Mouse (Mus musculus) liver, embryonic 13.5 days (tissue): Measurements from ENCODE around the gene Supt20. TPM values are rescaled to one million over a fixed set of nuclear protein-coding genes. Genes with fewer than 3 reads are reported as not detected.
"Not testable (repeated sequence)": the region's sequence is repeated elsewhere in the genome, so short reads cannot be mapped to it uniquely, and the experiment has no call there.

Source experiments
- ATAC-seq: fragments of 200-750 bp; cut with Nextera tagmentation; 2 replicates; pipeline ENCODE4 v1.8.0; 2017; ENCODE audit warnings: low read depth, mild to moderate bottlenecking, moderate number of reproducible peaks, moderate library complexity
- DNase-seq: peaks from one replicate; pipeline ENCODE4 v3.0.0; 2022
- H3K27ac ChIP-seq: fragments of 300-500 bp; sonication (generic); 2 replicates; pipeline ENCODE4 v1.5.1; 2015; ENCODE audit warnings: moderate library complexity, mild to moderate bottlenecking, inconsistent platforms
- H3K27me3 ChIP-seq: fragments of 300-500 bp; sonication (generic); 2 replicates; pipeline ENCODE4 v1.6.1; 2015; ENCODE audit warnings: mild to moderate bottlenecking, inconsistent platforms
- H3K36me3 ChIP-seq: fragments of 300-500 bp; sonication (generic); 2 replicates; pipeline ENCODE4 v1.6.1; 2015; ENCODE audit warnings: mild to moderate bottlenecking, inconsistent platforms
- H3K4me1 ChIP-seq: fragments of 300-500 bp; sonication (generic); replicated peaks from 2 replicates; pipeline ENCODE4 v1.6.1; 2015; ENCODE audit warnings: inconsistent platforms
- H3K4me2 ChIP-seq: fragments of 300-500 bp; sonication (generic); 2 replicates; pipeline ENCODE4 v1.6.1; 2015; ENCODE audit warnings: inconsistent platforms, mild to moderate bottlenecking, moderate library complexity
- H3K4me3 ChIP-seq: fragments of 300-500 bp; sonication (generic); replicated peaks from 2 replicates; pipeline ENCODE4 v1.5.1; 2015; ENCODE audit warnings: mild to moderate bottlenecking, inconsistent platforms
- H3K9ac ChIP-seq: fragments of 300-500 bp; sonication (generic); 2 replicates; pipeline ENCODE4 v1.6.1; 2015; ENCODE audit warnings: mild to moderate bottlenecking, inconsistent platforms
- H3K9me3 ChIP-seq: fragments of 300-500 bp; sonication (generic); replicated peaks from 2 replicates; pipeline ENCODE4 v1.6.1; 2016; ENCODE audit warnings: inconsistent platforms
- WGBS: fragments of 180-500 bp; shearing (Covaris S2); methylation state at CpG from one replicate; pipeline ENCODE4 v1.1.7; 2015; ENCODE audit not compliant: insufficient replicate concordance; 5-methylcytosine and 5-hydroxymethylcytosine counted together
- polyA plus RNA-seq: library from polyadenylated mRNA; unstranded; fragments of >200 nt; fragmentation: Nextera tagmentation; extraction: Ambion mirVana; gene quantifications from 2 replicates; pipeline ENCODE4 v1.2.1, GENCODE M21; 2015

Gene Supt20
- polyA plus RNA-seq, 1 experiment from 2014 or later: 33.1 TPM

DNA sequence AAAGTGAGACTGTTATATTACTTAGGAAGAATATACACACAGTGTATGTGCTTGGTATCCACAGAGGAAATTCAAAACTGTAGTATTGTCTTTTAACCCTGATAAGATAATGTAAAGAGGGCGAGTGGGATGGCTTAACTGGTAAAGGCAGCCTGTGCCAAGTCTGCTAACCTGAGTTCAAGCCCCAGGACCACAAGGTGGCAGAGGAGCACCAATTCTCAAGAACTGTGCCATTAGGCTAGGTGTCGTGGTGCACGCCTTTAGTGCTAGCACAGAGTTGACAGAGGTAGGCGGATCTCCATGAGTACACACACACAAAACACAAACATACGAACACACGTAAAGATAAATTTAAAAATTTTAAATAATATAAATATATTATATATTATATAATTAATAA, 23.0 kb upstream of the Supt20 start:
- no peak overlapping the region for H3K27ac ChIP-seq
- no peak overlapping the region for H3K9ac ChIP-seq
- H3K9me3 ChIP-seq: no peaks in the 10 kb centered on the region
- H3K4me1 ChIP-seq: no peaks in the 10 kb centered on the region
- 64% methylated on average over 6 of the region's 6 CpGs for WGBS
- no peaks in the 10 kb centered on the region for H3K27me3 ChIP-seq
- DNase-seq (no peak), ATAC-seq (no peak)
- no peaks in the 10 kb centered on the region for H3K36me3 ChIP-seq
- no peak overlapping the region for H3K4me3 ChIP-seq
- H3K4me2 ChIP-seq: no peak overlapping the region

DNA sequence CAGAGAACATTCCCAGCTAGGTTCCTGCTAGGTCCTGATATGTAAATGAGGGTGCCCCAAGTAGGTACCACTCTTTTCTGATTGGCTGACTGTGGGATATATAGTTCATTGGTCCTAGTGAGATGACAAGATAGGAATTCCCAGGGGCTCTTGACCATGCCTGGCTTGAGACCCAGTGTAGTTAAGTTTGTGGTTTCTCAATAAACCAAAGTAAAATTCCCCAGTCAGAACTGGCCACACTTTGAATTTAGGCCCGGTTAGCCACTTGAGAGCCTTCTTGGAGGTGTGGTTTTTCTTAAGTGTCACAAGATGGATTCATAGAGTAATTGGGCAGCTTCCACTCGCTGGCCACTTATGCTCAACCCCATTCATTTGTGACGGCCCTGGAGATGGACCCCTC, 20.5 kb upstream of the Supt20 start:
- DNase-seq: no peak
- WGBS: 53% methylated on average over 3 of the region's 3 CpGs

DNA sequence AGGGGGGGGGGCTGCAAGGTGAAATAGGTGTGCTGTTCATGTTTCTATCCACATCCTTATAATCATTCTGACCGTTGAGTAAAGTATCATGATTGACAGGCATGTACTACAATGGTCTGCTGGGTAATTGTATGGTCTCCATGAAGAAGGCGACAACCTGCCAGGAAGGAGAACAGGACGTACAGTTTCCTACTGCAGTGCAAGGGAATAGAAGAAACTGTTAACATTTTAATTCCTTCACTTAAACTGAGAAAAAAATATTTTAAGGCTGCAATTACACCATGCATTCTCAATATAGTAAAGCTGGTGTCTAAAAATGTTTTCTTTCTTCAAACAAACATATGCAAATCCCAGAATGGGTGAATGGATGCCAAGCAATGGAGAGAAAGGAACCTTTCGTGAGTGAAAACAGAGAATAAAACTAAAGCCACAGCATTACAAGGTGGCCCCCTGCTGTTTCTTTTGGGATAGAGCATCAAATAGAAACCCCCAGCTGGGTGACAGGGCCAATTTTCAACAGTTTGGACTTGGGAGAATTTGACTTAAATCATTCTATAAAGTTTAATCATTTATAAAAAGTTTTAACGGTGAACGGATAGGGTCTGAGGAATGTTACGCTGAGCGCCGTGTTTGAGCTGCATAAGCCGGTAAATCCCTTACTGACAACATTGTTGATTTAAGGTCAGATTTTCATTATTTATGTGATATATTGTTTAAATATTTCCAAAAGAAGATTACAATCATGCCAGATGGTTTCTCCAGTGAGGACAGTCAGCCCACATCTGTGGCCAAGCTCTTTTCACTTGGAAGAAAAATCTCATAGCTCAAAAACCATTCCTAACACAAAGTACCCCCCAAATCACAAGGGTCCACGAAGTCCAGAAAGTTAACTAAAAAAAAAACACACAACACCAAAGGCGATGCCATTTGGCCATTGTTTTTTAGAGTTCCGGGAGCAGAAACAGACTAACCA, 19.8 kb upstream of the Supt20 start:
- no peak overlapping the region for H3K4me2 ChIP-seq
- no peaks in the 10 kb centered on the region for H3K27me3 ChIP-seq
- no peaks in the 10 kb centered on the region for H3K36me3 ChIP-seq
- no peak overlapping the region for H3K27ac ChIP-seq
- DNase-seq: no peak
- H3K9me3 ChIP-seq: no peaks in the 10 kb centered on the region
- no peak overlapping the region for H3K9ac ChIP-seq
- no peaks in the 10 kb centered on the region for H3K4me1 ChIP-seq
- 67% methylated on average over 13 of the region's 13 CpGs for WGBS
- no peak for ATAC-seq
- no peak overlapping the region for H3K4me3 ChIP-seq

More for the DNA sequence above, 20.5 kb upstream of the Supt20 start:
- Histone ChIP-seq H3K4me2 (no peak overlapping the region), H3K4me1 (no peaks in the 10 kb centered on the region), H3K27ac (no peak overlapping the region), H3K36me3 (no peaks in the 10 kb centered on the region), H3K9ac (no peak overlapping the region), H3K9me3 (no peaks in the 10 kb centered on the region), H3K27me3 (no peaks in the 10 kb centered on the region), H3K4me3 (no peak overlapping the region)
- no peak for ATAC-seq

DNA sequence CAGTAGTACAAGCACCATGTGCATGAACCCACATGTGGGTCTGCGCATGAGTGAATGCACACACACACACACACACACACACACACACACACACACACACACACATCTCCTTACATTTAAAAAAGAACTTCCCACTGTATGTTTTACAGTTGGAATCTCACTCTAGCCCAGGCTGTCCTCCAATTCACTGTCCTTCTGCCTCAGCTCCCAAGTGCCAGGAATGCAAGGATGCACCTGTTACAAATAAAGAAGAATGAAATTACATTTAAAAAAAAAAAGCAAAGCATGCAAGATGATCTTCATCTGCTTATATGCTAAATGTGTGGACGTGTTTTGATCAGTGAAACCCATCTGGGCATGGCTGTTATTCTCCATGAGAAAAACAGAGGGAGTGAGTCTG, 15.8 kb upstream of the Supt20 start:
- no peak for DNase-seq
- H3K4me2 ChIP-seq: no peak overlapping the region
- no peaks in the 10 kb centered on the region for H3K9me3 ChIP-seq
- 54% methylated on average over 2 of the region's 2 CpGs for whole genome bisulfite sequencing
- no peaks in the 10 kb centered on the region for H3K27me3 ChIP-seq
- no peaks in the 10 kb centered on the region for H3K36me3 ChIP-seq
- no peak overlapping the region for H3K9ac ChIP-seq
- no peak overlapping the region for H3K4me3 ChIP-seq
- H3K4me1 ChIP-seq: no peaks in the 10 kb centered on the region
- no peak for ATAC-seq
- H3K27ac ChIP-seq: no peak overlapping the region

DNA sequence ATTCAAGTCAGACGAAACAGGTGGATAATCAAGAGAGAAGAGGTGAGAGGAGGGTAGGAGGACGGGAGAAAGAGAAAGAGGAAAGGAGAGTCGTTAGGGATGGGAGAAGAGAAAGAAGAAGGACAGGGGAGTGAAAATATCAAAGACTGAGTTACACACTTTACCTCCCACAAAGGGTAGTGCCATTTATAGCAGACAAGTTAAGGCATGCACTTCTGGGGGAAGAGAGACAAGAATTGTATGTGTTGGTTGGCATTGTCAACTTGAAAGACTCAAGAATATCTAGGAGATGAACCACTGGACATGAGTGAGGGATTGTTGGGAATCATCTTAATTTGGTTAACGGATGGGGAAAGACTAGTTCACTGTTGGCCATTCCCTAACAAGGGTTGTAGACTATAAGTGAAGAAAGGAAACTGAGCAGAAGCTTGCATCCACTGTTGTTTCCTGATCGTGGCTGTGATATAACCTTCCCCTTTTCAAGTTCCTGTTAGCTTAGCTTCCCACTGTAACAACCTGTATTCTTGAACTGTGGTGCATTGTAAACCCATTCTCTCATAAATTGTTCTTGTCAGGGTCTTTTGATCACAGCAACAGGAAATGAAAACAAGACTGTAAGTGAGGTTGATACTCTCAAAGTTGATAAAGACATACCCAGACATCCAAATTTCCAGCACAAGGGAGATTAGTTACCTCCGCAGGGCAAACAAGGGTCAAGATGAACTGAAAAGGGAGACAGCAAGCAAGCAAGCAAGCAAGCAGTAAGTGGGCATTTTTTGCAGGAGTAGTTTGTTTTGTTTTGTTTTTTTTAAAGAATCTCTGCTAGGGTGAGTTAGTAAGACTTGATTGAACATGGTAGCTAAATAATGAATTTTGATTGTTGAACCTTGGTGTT, 11.1 kb upstream of the Supt20 start:
- WGBS: 27% methylated on average over 6 of the region's 6 CpGs
- Histone ChIP-seq H3K27me3 (no peaks in the 10 kb centered on the region), H3K4me2 (no peak overlapping the region), H3K4me1 (no peaks in the 10 kb centered on the region), H3K4me3 (no peak overlapping the region), H3K9ac (no peak overlapping the region), H3K9me3 (no peaks in the 10 kb centered on the region), H3K36me3 (no peaks in the 10 kb centered on the region), H3K27ac (no peak overlapping the region)
- DNase-seq (no peak), ATAC-seq (no peak)

DNA sequence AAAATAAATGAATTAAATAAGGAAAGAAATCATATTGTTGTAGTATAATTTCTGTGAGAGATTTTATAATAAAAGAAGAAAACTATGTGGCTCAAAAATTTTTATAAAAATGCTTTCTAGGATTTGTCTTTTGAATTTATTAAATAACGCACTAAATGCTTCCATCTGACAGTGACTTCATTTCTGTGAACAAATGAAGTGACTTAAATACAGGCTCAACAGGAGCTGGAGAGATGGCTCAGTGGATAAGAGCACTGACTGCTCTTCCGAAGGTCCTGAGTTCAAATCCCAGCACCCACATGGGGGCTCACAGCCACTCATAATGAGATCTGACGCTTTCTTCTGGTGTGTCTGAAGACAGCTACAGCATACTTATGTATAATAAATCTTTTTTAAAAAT, 7.4 kb upstream of the Supt20 start:
- WGBS: 76% methylated on average over 3 of the region's 3 CpGs
- DNase-seq: no peak
- Histone ChIP-seq H3K4me3 (no peak overlapping the region), H3K4me2 (no peak overlapping the region), H3K4me1 (no peaks in the 10 kb centered on the region), H3K9ac (no peak overlapping the region), H3K36me3 (no peaks in the 10 kb centered on the region), H3K27me3 (no peaks in the 10 kb centered on the region), H3K27ac (no peak overlapping the region), H3K9me3 (no peaks in the 10 kb centered on the region)
- no peak for ATAC-seq

DNA sequence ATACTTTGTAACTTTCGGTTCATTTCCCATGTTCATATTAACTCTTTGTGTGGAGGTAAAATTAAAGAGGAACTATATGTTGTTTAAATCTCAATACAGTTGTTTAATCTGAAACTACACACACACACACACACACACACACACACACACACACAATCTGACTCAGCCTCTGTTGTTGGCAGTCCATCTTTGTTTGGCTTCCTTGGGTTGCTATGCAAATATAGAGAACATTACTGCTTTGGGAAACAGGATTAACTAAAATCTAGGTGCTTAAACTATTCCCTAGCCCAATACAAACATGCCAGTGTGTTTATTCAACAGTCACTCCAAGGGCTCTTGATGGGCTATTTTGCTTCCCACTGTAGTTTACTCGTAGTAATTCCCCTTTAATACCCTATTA, 5.4 kb upstream of the Supt20 start:
- 51% methylated on average over 2 of the region's 2 CpGs for WGBS
- H3K36me3 ChIP-seq: no peaks in the 10 kb centered on the region
- no peaks in the 10 kb centered on the region for H3K9me3 ChIP-seq
- ATAC-seq (no peak), DNase-seq (no peak)
- H3K4me3 ChIP-seq: no peak overlapping the region
- H3K4me2 ChIP-seq: no peak overlapping the region
- no peaks in the 10 kb centered on the region for H3K27me3 ChIP-seq
- H3K9ac ChIP-seq: no peak overlapping the region
- H3K27ac ChIP-seq: no peak overlapping the region
- H3K4me1 ChIP-seq: peaks cover 8% of the 10 kb centered on the region

DNA sequence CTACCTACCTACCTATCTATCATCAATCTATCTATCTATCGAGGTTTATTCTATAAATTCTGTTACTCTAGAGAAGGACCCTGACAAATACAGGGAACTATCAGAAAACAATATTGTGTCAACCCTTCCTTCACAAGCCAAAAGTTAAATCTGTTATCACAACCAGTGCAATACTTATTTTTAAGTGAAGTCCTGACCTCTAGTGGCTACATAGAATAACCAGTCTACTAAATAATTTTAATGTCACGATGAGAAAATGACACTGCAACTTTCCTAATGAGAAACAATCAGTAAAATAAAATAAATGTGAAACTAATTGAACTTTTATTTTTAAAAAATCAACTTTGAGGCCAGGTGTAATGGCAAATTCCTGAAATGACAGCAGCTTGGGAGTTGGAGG, 3.5 kb upstream of the Supt20 start:
- DNase-seq (no peak), ATAC-seq (no peak)
- peaks cover 10% of the 10 kb centered on the region for H3K4me1 ChIP-seq
- no peak overlapping the region for H3K4me3 ChIP-seq
- H3K36me3 ChIP-seq: no peaks in the 10 kb centered on the region
- H3K27me3 ChIP-seq: no peaks in the 10 kb centered on the region
- H3K4me2 ChIP-seq: no peak overlapping the region
- H3K9me3 ChIP-seq: no peaks in the 10 kb centered on the region
- H3K27ac ChIP-seq: no peak overlapping the region
- H3K9ac ChIP-seq: no peak overlapping the region
- WGBS: 22% methylated on average over 2 of the region's 2 CpGs

DNA sequence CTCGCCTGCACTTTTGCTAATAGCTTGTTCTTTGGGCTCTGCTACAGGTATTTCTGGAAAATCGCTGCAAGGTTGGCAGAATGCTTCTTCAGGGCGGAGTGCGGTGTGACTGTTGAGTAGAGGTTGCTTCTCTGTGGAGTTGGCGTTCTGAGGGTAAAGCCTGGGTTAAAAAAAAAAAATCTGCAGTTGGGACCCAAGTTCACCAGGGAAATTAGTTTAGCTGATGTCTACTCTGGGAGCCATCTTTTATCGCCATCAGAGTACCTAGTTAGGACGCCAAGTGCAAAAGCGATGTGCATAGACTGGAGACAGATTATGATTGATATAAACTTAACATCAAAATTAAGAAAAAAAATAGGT, 429 bp downstream of the Supt20 start:
- no peak for DNase-seq
- H3K27me3 ChIP-seq: no peaks in the 10 kb centered on the region

DNA sequence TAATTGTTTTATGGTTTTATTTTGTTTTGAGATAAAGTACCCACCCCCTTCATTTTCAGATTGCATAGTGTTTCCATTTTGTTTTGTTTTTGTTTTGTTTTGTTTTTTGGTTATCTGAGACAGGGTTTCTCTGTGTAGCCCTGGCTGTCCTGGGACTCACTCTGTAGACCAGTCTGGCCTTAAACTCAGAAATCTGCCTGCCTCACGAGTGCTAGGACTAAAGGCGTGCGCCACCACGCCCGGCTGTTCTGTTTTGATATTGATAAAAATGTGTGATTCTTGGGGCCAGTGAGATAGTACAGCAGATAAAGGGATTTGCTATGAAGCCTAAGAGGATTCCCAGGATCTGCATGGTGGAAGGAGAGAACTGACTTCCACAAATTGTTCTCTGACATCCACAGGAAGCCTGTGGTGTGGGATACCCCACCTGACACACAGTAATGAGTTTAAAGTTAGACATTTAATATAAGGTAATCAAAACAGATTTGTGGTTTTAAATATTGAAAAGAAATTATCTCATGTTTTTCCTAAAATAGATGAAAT, 7.2 kb downstream of the Supt20 start:
- Histone ChIP-seq H3K4me1 (peaks cover 14% of the 10 kb centered on the region), H3K27me3 (no peaks in the 10 kb centered on the region), H3K4me3 (no peak overlapping the region), H3K9me3 (no peaks in the 10 kb centered on the region), H3K4me2 (0 out of 2 replicates have a peak overlapping the region, but pooled peaks have one; percentile 14), H3K27ac (no peak overlapping the region), H3K9ac (no peak overlapping the region), H3K36me3 (peaks cover 74% of the 10 kb centered on the region)
- 37% methylated on average over 5 of the region's 5 CpGs for WGBS
- peak; percentile 17 for DNase-seq
- peak; percentile 68 for ATAC-seq

More for the DNA sequence above, 429 bp downstream of the Supt20 start:
- peak overlapping the region; percentile 77 for H3K9ac ChIP-seq
- H3K27ac ChIP-seq: peak overlapping the region; percentile 89
- H3K36me3 ChIP-seq: peaks cover 26% of the 10 kb centered on the region
- H3K9me3 ChIP-seq: no peaks in the 10 kb centered on the region
- peak overlapping the region; percentile 68 for H3K4me2 ChIP-seq
- H3K4me3 ChIP-seq: peak overlapping the region; percentile 78
- WGBS: under 1% methylated on average over 8 of the region's 8 CpGs
- no peak for ATAC-seq
- H3K4me1 ChIP-seq: peaks cover 25% of the 10 kb centered on the region

DNA sequence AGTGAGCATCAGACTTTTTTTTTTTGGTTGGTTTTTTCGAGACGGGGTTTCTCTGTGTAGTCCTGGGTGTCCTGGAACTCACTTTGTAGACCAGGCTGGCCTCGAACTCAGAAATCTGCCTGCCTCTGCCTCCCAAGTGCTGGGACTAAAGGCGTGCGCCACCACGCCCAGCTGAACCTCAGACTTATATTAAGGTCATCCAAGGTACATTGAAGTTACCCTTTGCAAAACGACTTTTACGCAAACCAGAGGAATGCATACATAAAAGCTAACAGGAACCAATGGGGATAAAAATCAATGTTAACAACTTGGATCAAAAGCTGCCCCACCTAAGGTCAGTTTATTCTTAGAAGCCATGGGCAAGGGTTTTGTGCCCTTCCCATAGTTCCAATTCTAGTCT, 11.5 kb downstream of the Supt20 start:
- H3K9ac ChIP-seq, H3K27me3 ChIP-seq, H3K4me3 ChIP-seq, H3K4me2 ChIP-seq, DNase-seq, H3K4me1 ChIP-seq, H3K9me3 ChIP-seq, H3K27ac ChIP-seq, ATAC-seq: not testable (repeated sequence)
- H3K36me3 ChIP-seq: peaks cover 80% of the 10 kb centered on the region
- WGBS: 86% methylated on average over 8 of the region's 8 CpGs
